Mouse (Mus musculus) thymus, adult 18-20 months (tissue): ENCODE results near the gene Stfa3.
"Not testable (repeated sequence)": the region's sequence is repeated elsewhere in the genome, so short reads cannot be mapped to it uniquely, and the experiment has no call there.

Experiments
- DNase-seq, 2 experiments: peaks; one replicate each; pipeline ENCODE4 v3.0.0; 2022; ENCODE audit warnings: mixed read lengths in 2 of 2

The Stfa3 gene

DNA sequence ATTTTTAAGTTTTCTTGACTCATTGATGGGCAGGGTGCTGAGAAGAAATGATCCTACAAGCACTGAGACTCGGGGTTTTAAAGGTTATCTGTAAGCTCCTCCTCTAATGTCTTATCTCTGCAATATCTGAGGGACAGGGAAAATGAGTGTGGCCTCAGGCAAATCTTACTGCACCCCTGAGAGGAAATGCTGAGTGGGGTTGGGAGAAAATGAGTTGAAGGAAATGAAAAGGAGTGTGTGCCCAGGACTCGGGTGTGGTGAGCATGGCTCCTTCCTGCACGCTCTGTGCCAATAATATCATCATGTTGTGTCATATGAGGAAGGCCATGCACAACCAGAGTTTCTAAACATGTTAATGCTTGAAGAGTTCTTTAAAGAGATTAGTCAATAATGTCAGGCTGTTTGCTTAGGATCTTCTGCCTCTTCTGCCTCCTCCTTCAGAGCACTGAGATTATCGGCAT is at the start of gene Stfa3:
TSS of gene Stfa3 (minus strand) at position 51 of the 461 bp plus-strand sequence.
- DNase-seq = no peak

DNA sequence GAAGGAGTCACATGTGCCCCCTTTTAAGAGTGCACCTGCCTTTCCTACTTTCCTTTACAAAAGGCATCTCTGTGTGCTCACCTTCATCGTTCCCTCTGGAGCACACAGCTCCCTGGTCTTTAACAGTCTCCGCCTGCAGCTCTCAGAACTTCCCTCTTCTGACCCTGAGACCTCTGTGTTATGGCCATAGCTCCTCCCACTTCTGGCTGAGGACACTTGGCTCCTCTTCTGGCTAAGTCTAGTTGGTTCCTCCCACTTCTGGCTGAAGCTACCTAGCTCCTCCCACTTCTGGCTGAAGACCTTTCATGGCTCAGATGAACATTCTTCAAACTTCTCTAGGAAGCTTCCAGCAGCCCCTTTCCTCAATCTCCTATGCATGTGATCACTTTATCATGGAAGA is 47.1 kb upstream of the Stfa3 start:
- no peak for DNase-seq

DNA sequence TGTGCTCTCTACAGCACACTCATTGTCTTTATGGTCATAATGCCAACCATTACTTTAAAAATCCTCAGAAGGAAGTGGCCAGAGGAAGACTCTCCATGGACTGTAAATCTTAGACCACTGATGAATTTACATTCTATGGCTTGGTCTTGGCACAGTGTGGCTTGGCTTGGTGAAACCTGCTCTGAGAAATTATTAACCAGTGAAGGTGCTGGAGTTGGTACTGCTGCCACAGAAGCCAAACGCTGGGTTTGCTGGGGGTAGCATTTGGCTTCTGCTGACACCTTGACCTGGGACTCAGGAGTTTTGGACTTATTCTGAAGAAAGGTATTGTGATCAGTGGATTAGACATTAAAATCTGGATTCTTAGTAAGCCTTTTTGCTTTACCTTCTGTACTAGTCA is 37.2 kb upstream of the Stfa3 start:
- DNase-seq = no peak

DNA sequence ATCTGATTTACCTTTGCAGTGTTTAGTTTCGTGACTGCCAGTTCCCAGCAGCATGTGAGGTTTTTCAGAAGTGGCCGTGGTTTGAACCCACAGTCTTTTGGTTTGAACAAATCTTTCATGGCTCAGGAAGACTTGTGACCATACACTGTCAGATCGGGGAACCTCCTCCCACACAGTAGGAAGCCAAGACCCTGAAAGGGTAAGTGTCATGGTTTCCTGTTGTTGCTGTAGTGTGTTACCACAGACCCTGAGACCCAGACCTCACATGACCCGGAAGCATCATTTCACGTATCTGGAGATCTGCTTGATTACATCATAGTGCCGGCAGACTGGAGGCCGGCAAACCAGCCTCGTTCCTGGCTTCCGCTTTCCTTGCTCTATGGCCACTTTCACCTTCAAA is 21.7 kb upstream of the Stfa3 start:
- DNase-seq = peak in 1 of 2 experiments; percentile 3

DNA sequence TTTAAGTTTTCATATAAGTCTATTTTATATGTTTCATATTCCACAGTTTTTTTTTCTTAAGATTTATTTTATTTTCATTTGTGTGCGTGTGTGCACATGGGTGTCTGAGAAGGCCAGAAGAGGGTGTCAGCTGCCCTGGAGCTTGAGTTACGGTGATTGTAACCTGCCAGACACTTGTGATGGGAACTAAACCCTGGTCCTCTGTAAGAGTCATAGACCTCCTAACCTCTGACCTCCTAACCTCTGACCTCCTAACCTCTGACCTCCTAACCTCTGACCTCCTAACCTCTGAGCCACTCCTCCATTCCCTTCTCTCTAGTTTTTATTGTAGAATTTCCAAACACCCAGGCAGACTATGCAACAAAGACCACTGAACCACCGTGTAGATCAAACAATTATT is 20.3 kb upstream of the Stfa3 start:
- DNase-seq = no peak

DNA sequence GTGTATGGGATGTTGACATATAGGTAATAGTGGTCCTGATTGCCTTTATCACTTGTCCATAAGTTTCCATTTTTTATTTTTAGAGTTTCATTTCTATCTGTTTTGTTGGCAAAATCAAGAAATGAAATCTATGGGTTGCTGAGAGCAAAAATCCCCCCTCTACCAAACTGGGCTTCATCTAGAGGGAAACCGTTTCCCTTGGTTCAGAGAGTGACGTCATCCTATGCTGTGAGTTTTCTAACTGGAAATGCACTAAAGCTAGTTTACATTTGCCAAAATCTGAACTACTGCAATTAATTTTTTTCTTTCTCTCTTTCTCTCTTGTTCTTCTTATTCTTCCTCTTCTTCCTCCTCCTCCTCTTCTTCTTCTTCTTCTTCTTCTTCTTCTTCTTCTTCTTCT is 19.7 kb upstream of the Stfa3 start:
- DNase-seq = no peak

DNA sequence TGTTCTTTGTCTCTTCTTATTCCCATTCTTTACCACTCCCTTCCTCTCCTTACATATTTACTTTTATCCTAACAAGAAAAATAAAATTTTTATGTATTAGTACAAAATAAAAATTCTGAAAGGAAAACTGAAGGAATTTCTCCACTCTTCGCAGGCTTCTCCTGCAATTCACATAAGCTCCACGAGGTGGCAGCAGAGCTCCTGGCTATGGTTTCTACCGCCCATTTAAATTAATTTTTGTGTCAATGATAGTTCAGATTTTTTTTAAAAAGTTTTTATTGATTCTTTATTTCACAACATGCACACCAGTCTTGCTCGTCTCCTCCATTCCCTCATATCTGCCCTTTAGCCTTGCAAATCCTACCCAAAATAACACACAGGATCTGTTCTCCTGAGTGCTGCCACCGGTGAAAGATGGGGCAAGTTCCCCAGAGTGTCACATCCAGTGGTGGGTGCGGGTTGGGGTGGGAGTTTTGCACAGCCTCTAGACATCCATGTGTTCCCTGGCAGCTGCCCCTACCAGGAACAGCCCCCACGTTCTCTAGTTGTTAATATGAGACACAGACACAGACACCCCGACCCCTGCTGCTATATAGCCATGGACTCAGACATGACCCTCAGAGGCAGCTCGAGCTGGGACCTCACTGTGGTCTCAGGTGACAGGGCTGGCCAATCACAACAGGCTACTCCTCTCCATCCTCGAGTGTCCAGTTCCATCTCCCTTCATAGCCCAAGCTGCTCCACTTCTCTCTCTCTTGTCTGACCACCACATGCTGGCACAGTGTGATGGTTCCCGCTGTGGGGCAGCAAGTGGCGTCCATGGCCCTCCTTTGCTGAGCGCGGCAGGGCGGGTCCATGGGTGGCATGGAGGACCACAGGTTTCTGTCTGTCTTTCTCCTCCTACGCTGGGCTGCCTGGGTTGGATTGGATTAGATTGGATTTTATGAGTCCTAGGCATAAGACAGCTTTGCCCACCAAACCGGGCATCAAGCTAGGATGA is 18.3 kb upstream of the Stfa3 start:
- peak in 1 of 2 experiments; percentile 5 for DNase-seq

DNA sequence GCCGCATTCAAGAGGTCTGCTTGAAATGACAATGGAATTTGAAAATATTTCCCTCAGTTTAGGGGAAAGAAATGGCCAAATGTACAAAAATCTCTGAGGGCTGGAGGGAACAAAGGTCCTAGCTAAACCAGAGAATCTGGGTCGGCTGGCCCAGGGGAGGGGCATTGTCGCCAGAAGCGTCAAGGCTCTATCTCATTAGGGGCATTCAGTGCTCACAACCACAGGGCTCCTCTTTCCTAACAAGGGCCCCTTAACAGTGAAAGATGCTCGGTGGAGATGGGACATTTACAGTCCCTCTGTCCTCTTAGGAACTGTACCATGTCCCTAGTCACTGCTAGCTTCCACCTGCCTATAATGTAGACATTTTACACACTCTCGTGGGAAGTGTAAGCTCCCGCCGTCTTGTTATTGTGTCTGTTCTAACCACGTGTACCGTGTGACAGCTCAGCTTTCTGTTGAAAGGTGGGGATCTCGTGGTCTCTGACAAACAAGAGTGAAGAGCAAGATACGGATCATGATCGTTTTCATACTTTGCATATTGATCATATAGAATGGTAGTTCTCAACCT is 16.0 kb upstream of the Stfa3 start:
- DNase-seq = no peak

DNA sequence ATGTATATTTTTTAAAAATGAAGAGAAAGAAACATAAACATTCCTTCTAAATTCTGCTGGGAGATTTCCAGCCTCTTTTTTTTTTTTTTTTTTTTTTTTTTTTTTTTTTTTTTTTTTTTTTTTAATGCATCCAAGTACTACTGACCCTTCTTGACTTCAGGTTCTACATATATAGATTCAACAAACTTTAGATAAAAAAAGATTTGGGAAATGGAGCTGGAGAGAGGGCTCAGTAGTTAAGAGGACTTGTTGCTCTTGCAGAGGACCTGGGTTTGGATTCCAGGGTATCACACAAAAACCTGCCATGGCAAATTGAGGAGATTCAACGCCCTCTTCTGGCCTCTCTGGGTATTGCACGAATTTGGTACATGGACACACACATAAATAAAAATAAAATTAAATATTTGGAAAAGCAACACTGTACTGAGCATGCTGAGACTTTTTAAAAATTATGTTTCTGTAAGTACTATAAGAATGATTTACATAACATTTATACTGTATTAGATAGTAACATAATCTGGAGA is 14.8 kb upstream of the Stfa3 start:
- DNase-seq = no peak

DNA sequence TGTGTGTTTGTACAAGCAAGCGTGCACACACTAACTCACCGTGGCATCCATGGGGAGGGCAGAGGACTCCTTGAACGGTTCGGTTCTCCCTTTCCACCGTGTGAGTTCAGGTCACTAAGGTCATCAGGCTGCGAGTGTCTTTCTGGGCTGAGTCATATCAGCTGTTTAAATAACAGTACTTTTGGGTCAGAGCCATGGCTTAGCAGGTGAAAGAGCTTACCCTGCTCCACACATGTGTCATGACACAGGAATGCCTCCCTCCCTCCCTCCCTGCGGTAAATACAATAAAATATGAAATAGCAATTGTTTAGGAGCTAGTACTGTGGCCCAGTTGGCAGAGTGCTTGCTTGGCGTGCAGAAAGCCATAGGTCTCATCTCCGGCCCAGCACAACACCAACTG is 14.2 kb upstream of the Stfa3 start:
- DNase-seq = no peak

DNA sequence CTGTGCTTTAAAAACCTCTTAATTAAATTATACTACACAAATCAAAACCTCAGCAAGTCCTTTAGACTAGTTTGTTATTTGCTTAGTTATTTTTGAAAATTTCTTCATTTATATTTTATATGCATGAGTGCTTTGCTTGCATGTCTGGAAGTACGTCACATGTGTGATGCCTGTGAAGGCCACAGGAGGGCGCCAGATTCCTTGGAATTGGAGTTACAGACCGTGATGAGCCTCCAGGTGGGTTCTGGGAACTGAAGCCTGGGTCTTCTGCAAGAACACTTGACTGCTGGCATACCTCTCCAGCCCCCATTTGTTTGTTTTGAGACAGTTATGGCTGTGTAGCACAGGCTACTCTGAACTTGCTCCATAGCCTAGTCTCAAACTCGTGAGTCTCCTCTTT is 13.7 kb upstream of the Stfa3 start:
- no peak for DNase-seq

DNA sequence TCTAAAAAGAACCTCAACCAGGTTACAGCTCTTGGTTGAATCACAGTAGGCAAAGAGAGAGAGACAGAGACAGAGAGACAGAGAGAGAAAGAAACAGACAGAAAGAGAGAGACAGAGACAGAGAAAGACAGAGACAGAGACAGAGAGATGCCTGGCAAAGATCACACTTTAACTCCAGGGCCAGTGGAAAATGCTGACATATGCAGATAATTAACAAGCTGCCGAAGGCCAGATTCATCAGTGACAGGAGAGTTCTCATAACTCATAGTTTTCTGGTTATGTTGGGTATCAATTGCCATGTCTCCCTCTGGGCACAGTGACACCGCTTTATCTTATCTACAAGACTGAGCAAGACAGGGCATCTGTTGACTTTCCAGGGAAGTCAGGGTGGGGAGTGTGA is 12.7 kb upstream of the Stfa3 start:
- no peak for DNase-seq

DNA sequence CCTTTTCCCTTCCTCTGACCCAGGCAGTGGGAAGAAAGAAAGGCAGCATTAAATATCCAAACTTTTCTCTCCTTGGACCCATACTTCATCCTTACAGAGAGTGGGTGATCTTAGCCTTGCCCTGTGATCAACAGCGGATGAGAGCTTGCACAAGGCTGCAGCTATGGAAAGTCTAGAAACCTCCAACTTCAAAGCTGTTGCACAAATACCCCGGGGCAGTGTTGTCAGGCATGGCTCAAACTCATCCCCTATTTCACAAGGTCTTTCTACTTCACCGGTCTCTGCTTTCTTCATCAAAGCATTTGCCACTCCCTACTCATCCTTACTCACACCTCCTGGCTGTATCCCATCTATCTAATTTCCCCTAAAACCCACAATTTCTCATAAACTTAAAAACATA is 10.2 kb upstream of the Stfa3 start:
- no peak for DNase-seq

DNA sequence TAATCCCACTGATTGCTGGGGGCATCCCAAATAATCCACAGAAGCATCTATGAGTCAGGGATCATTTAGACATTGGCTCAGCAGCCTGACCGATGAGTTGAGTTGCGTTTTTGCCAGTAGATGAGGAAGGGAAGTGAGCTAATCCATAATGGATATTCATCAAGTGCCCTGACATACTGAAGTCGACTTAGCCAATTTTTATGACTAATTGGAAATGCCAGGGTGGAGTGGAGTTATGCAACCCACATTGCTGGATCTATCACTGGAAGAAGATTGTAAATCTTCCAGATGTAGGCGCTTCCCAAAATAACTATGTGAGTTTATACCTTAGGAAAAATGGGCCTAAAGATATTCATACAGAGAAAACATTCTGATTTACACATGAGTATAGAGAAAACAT is 8.9 kb upstream of the Stfa3 start:
- no peak for DNase-seq

DNA sequence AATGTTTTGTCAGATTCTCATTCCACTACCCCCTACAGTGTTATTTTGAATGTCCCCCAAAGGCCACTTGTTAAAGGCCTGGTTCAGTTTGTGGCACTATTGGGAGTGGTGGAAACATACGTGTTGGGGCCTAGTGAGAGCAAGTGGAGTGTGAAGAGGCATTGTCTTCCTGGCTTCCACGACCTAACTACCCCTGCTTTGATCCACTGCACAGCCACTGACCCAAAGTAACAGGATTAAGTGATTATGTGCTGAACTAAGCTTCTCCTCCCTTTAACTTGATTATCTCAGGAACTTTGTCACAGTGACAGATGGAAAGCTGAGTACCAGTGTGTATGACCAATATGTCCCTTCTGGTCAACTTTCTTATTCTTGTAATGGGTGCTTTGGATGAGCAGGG is 5.2 kb upstream of the Stfa3 start:
- DNase-seq = no peak

DNA sequence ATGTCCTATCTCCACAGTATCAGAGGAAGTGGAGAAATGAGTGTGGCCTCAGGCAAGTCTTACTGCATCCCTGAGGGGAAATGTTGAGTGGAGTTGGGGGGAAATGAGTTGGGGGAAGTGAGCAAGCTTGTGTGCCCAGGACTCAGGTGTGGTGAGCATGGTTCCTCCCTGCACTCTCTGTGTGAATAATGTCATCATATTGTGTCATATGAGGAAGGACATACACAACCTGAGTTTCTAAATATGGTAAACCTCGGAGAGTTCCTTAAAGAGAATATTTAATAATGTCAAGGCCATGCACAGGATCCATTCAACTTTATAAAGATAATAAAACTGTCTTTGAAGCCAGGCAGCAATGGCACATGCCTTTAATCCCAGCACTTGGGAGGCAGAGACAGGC is 34.2 kb downstream of the Stfa3 start:
- DNase-seq = not testable (repeated sequence)

DNA sequence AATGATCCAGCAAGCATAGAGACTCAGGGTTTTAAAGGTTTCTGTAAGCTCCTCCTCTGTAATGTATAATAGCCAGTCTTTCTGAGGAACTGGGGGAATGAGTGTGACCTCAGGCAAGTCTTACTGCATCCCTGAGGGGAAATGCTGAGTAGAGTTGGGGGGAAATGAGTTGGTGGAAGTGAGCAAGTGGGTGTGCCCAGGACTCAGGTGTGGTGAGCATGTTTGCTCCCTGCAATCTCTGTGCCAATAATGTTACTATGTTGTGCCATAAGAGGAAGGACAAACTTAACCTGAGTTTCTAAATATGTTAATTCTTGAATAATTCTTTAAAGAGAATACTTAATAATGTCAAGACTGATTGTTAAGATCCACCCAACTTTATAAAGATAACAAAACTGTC is 46.8 kb downstream of the Stfa3 start, which contains the start of gene Stfa2:
TSS of gene Stfa2 (minus strand) at position 101 of the 400 bp plus-strand sequence.
- DNase-seq = no peak
